In genomic region chr1:52232766-52233140, GRCm38 (mm10) we compare ENCODE assay signal across 8 mouse cellular contexts. TPM values are rescaled to one million over a fixed set of nuclear protein-coding genes. Genes with fewer than 3 reads are reported as not detected.
DNase-seq lines count a peak whose midpoint lies in the region; ATAC-seq lines count a peak whose summit lies in the region.

No protein-coding gene starts in this region.

- peak; percentile 75 for DNase-seq in embryo, embryonic 11 days
- DNase-seq in embryo, embryonic 10.5 days (ENCODE audit: low spot score), result no peak
- DNase-seq in neural tube, embryonic 11.5 days (ENCODE audit: low spot score), result no peak
- no peak for DNase-seq in neural tube, embryonic 10.5 days (ENCODE audit: extremely low spot score, low spot score)
- DNase-seq in adrenal gland, postnatal 25 days, result no peak
- DNase-seq in layer of hippocampus, adult 18-20 months (ENCODE audit: low spot score in 2 of 2), result no peak

- no peaks in the 10 kb centered on the region for H3K36me3 ChIP-seq in neural tube, embryonic 11.5 days (ENCODE audit: control insufficient read depth, insufficient read depth, low read length)
- H3K36me3 ChIP-seq in limb, embryonic 13.5 days, result no peaks in the 10 kb centered on the region
- H3K36me3 ChIP-seq in stomach, embryonic 16.5 days (ENCODE audit: control insufficient read depth, insufficient read depth, low read length), result no peaks in the 10 kb centered on the region

- peak overlapping the region; percentile 94 for H3K27ac ChIP-seq in neural tube, embryonic 11.5 days (ENCODE audit: low read depth, low read length)
- peak overlapping the region; percentile 94 for H3K27ac ChIP-seq in limb, embryonic 13.5 days
- peak overlapping the region; percentile 95 for H3K27ac ChIP-seq in stomach, embryonic 16.5 days (ENCODE audit: low read length)

- WGBS in neural tube, embryonic 11.5 days, result 0% methylated on average over 37 of the region's 57 CpGs
- WGBS in limb, embryonic 13.5 days, result under 1% methylated on average over 23 of the region's 57 CpGs
- under 1% methylated on average over 48 of the region's 57 CpGs for WGBS in stomach, embryonic 16.5 days

- no peaks in the 10 kb centered on the region for H3K27me3 ChIP-seq in neural tube, embryonic 11.5 days (ENCODE audit: control insufficient read depth, insufficient read depth, low read length)
- H3K27me3 ChIP-seq in limb, embryonic 13.5 days, result no peaks in the 10 kb centered on the region
- no peaks in the 10 kb centered on the region for H3K27me3 ChIP-seq in stomach, embryonic 16.5 days (ENCODE audit: control insufficient read depth, insufficient read depth, low read length)

- H3K4me1 ChIP-seq in neural tube, embryonic 11.5 days (ENCODE audit: control insufficient read depth, insufficient read depth, low read length), result peaks cover 6% of the 10 kb centered on the region; the same call in 1 of the 2 replicates
- H3K4me1 ChIP-seq in limb, embryonic 13.5 days, result peaks cover 19% of the 10 kb centered on the region
- H3K4me1 ChIP-seq in stomach, embryonic 16.5 days (ENCODE audit: control insufficient read depth, insufficient read depth, low read length), result peaks cover 10% of the 10 kb centered on the region; the same call in 1 of the 2 replicates

- peak overlapping the region; percentile 66 for H3K4me2 ChIP-seq in neural tube, embryonic 11.5 days (ENCODE audit: low read depth)
- peak overlapping the region; percentile 85 for H3K4me2 ChIP-seq in limb, embryonic 13.5 days (replicated peaks)
- H3K4me2 ChIP-seq in stomach, embryonic 16.5 days (ENCODE audit: low read depth, low read length), result peak overlapping the region; percentile 72

- H3K4me3 ChIP-seq in neural tube, embryonic 11.5 days (ENCODE audit: low read depth, low read length), result peak overlapping the region; percentile 94
- peak overlapping the region; percentile 96 for H3K4me3 ChIP-seq in limb, embryonic 13.5 days
- H3K4me3 ChIP-seq in stomach, embryonic 16.5 days (replicated peaks; ENCODE audit: low read length), result peak overlapping the region; percentile 94

- ATAC-seq in neural tube, embryonic 11.5 days (ENCODE audit: insufficient read depth, low FRiP score, low TSS enrichment), result peak; percentile 83
- peak; percentile 78 for ATAC-seq in limb, embryonic 13.5 days (ENCODE audit: low FRiP score, low read depth)
- no peak; the same call in 1 of the 2 replicates for ATAC-seq in stomach, embryonic 16.5 days (ENCODE audit: insufficient read depth, low FRiP score)

- H3K9ac ChIP-seq in neural tube, embryonic 11.5 days (ENCODE audit: low read length), result peak overlapping the region; percentile 92
- H3K9ac ChIP-seq in limb, embryonic 13.5 days, result peak overlapping the region; percentile 94
- H3K9ac ChIP-seq in stomach, embryonic 16.5 days (ENCODE audit: low read length), result peak overlapping the region; percentile 98

- H3K9me3 ChIP-seq in neural tube, embryonic 11.5 days (ENCODE audit: control insufficient read depth, low read length), result no peaks in the 10 kb centered on the region
- no peaks in the 10 kb centered on the region for H3K9me3 ChIP-seq in limb, embryonic 13.5 days
- H3K9me3 ChIP-seq in stomach, embryonic 16.5 days (replicated peaks; ENCODE audit: control insufficient read depth, low read length), result no peaks in the 10 kb centered on the region

RNA-seq across cellular contexts. Expression of gene Gls, which starts 0.3 kb away (rescaled TPM):
- polyA plus RNA-seq in neural tube, embryonic 11.5 days (2014; fragmentation: Nextera tagmentation; extraction: Ambion mirVana), result 28.0 and 28.4 TPM in 2 replicates
- polyA plus RNA-seq in limb, embryonic 13.5 days (2015; fragmentation: Nextera tagmentation; extraction: Ambion mirVana), result 22.6 and 24.8 TPM in 2 replicates
- polyA plus RNA-seq in stomach, embryonic 16.5 days (2015; fragmentation: Nextera tagmentation; extraction: Ambion mirVana), result 14.2 and 19.0 TPM in 2 replicates
- 89.1 and 104 TPM in 2 replicates for total RNA-seq in adrenal gland, postnatal 25 days (2021)
- total RNA-seq in layer of hippocampus, adult 18-20 months (2021), result 100 to 1,000 TPM; 367 to 371 TPM
